Mouse (Mus musculus) bone marrow, adult 2 months (tissue): Measurements from ENCODE around the gene Eif5.

Experiments used
- CTCF ChIP-seq: fragments of 200-500 bp; IDR thresholded peaks from 2 replicates; pipeline ENCODE4 v1.5.1; 2011; ENCODE audit warnings: low read length, control low read depth; ENCODE audit not compliant: control insufficient read depth, insufficient read depth
- POLR2A ChIP-seq: fragments of 200-500 bp; IDR thresholded peaks from 2 replicates; pipeline ENCODE4 v1.6.1; 2011; ENCODE audit warnings: low read depth, mild to moderate bottlenecking, control low read depth, low read length, borderline replicate concordance; ENCODE audit not compliant: control insufficient read depth

DNA sequence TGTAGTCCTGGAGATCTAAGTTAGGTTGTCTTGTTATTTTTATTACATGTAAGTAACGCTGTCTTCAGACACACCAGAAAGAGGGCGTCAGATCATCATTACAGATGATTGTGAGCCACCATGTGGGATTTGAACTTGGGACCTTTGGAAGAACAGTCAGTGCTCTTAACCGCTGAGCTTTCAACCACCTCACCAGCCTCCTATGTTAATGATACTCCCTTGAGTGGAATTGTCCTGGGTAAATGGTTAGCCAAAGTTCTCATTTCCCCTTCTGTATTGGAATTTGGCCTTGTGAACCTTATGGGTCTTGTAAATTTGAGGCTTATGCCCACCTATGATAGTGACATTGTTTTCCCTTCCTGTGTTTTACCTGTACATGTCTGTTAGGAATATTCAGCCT is 9.3 kb downstream of the Eif5 start:
- TF ChIP-seq CTCF (no peak), POLR2A (no peak)
